Mouse (Mus musculus) kidney, adult 2 months (tissue): ENCODE data around the gene Zfp704.

Experiments
- CTCF ChIP-seq: fragments of 200-500 bp; conservative IDR thresholded peaks from 2 replicates; pipeline ENCODE4 v1.5.1; 2011; ENCODE audit warnings: low read depth, mild to moderate bottlenecking, control low read depth, low read length, moderate library complexity, mixed read lengths; ENCODE audit not compliant: insufficient read depth, insufficient read length
- POLR2A ChIP-seq: fragments of 200-500 bp; IDR thresholded peaks from one replicate; pipeline ENCODE4 v1.6.1; 2011; ENCODE audit warnings: low read depth, low read length, control low read depth

GRCm38 (mm10) chr3:9523081-9523932 is 86.6 kb downstream of the Zfp704 start:
- TF ChIP-seq CTCF: no peak
- TF ChIP-seq POLR2A: no peak
